Mouse (Mus musculus) limb, embryonic 12.5 days (tissue): ENCODE results near the gene Gja8. TPM values are rescaled to one million over a fixed set of nuclear protein-coding genes. Genes with fewer than 3 reads are reported as not detected.

ENCODE experiments used
- ATAC-seq: fragments of 200-750 bp; cut with Nextera tagmentation; 2 replicates; pipeline ENCODE4 v1.8.0; 2017; ENCODE audit warnings: low read depth, moderate TSS enrichment; ENCODE audit not compliant: insufficient number of reproducible peaks, insufficient read depth, low FRiP score, low TSS enrichment
- H3K27ac ChIP-seq: fragments of 300-500 bp; sonication (generic); 2 replicates; pipeline ENCODE4 v1.5.1; 2016; ENCODE audit warnings: mild to moderate bottlenecking, moderate library complexity
- H3K27me3 ChIP-seq: fragments of 300-500 bp; sonication (generic); 2 replicates; pipeline ENCODE4 v1.6.1; 2016; ENCODE audit warnings: mild to moderate bottlenecking, moderate library complexity
- H3K36me3 ChIP-seq: fragments of 300-500 bp; sonication (generic); 2 replicates; pipeline ENCODE4 v1.6.1; 2016; ENCODE audit warnings: mild to moderate bottlenecking, moderate library complexity
- H3K4me1 ChIP-seq: fragments of 300-500 bp; sonication (generic); replicated peaks from 2 replicates; pipeline ENCODE4 v1.6.1; 2016
- H3K4me2 ChIP-seq: fragments of 300-500 bp; sonication (generic); 2 replicates; pipeline ENCODE4 v1.6.1; 2016; ENCODE audit warnings: mild to moderate bottlenecking, moderate library complexity
- H3K4me3 ChIP-seq: fragments of 300-500 bp; sonication (generic); replicated peaks from 2 replicates; pipeline ENCODE4 v1.5.1; 2016; ENCODE audit warnings: mild to moderate bottlenecking
- H3K9ac ChIP-seq: fragments of 300-500 bp; sonication (generic); replicated peaks from 2 replicates; pipeline ENCODE4 v1.6.1; 2016; ENCODE audit warnings: mild to moderate bottlenecking, moderate library complexity
- H3K9me3 ChIP-seq: fragments of 300-500 bp; sonication (generic); 2 replicates; pipeline ENCODE4 v1.6.1; 2016; ENCODE audit warnings: mild to moderate bottlenecking, moderate library complexity
- WGBS: fragments of 180-500 bp; shearing (Covaris S2); methylation state at CpG from one replicate; pipeline ENCODE4 v1.1.7; 2016; 5-methylcytosine and 5-hydroxymethylcytosine counted together
- polyA plus RNA-seq: library from polyadenylated mRNA; unstranded; fragments of >200 nt; fragmentation: Nextera tagmentation; extraction: Ambion mirVana; gene quantifications from 2 replicates; pipeline ENCODE4 v1.2.1, GENCODE M21; 2016

The Gja8 gene
- polyA plus RNA-seq, 1 experiment from 2014 or later = not detected

DNA sequence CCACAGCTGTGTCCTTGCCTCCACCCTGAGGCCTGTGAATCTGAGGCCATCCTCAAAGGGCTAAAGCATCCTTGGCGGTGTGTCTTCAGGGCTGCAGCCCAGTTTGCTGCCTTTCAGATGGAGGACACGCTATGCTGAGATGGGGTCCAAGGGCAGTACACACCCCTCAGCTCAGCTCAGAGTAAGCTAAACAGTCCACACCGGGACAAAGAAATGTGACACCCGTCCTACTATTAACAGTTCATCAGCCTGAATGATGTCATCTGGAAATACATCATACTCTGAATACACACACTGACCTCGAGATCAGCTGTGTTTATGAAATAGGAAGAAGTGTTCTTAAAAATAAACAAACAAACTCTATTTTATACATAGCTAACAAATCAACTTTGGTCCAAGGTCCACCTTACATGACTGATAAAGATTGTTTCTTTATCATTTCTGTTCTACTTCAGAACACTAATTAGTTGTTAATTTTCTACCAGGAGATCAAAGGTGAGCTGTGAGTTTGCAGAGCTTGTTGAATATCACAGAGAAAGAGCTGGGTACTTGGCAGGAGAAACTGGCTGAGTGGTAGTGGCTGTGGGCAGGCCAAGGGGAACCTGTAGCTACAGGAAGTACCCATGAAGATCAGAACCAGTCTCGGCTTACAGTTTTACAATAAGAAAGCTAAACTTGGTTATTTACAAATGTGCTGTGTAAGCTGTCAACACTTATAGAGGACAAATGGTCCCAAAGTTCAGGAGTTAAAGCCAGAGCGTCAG is 50.8 kb downstream of the Gja8 start:
- no peaks in the 10 kb centered on the region for H3K9me3 ChIP-seq
- H3K9ac ChIP-seq = no peak overlapping the region
- no peak overlapping the region for H3K4me3 ChIP-seq
- WGBS = 79% methylated on average over 7 of the region's 7 CpGs
- no peaks in the 10 kb centered on the region for H3K4me1 ChIP-seq
- H3K36me3 ChIP-seq = peaks cover 72% of the 10 kb centered on the region
- no peak overlapping the region for H3K27ac ChIP-seq
- no peak for ATAC-seq
- no peaks in the 10 kb centered on the region for H3K27me3 ChIP-seq
- H3K4me2 ChIP-seq = no peak overlapping the region

DNA sequence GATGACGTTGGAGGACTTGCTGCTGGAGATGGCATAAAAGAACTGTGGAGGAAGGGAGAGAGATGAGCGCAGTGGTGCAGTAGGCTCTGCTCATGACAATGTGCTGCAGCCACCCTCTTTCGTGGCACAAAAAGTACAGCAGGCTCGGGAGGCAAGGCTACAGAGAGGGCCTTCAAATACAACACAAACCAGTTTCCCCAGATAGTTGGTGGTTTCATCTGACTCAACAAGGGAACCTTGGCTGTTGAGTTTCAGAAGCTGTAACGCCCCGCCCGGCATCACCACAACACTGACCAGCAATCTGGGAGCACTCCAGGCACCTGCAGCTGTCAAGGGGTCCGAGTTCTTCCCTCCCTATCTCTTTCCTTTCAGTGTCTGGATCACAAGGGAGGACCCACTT is 53.3 kb downstream of the Gja8 start:
- Histone ChIP-seq H3K4me3 (no peak overlapping the region), H3K27ac (no peak overlapping the region), H3K9ac (no peak overlapping the region), H3K4me1 (no peaks in the 10 kb centered on the region), H3K9me3 (no peaks in the 10 kb centered on the region), H3K36me3 (peaks cover 79% of the 10 kb centered on the region), H3K27me3 (no peaks in the 10 kb centered on the region), H3K4me2 (no peak overlapping the region)
- WGBS = 93% methylated on average over 8 of the region's 8 CpGs
- no peak for ATAC-seq

DNA sequence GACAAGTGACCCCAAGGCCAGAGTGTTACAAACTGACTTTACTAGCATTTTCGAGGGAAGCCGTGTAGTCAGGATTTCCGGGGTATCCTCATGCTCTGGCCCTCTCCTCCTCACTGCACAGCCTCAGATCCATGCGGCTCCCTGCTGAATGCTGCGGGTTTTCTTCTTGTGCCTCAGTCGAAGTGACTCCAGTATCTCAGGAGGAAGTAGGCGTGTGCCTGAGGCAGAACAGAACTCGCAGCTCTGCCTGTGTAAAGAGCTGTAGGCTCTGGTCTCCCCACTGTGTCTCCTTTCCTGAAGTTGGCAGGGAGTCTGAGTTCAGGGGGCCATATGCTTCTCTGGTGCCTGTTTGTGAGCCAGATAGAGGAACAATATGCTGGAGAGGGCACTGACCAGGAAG is 54.8 kb downstream of the Gja8 start:
- H3K9ac ChIP-seq = no peak overlapping the region
- ATAC-seq = no peak
- no peak overlapping the region for H3K4me2 ChIP-seq
- H3K9me3 ChIP-seq = no peaks in the 10 kb centered on the region
- WGBS = 87% methylated on average over 8 of the region's 8 CpGs
- H3K27ac ChIP-seq = no peak overlapping the region
- H3K36me3 ChIP-seq = peaks cover 79% of the 10 kb centered on the region
- no peaks in the 10 kb centered on the region for H3K27me3 ChIP-seq
- no peak overlapping the region for H3K4me3 ChIP-seq
- H3K4me1 ChIP-seq = no peaks in the 10 kb centered on the region

- Histone ChIP-seq H3K4me1 (no peaks in the 10 kb centered on the region), H3K9ac (no peak overlapping the region), H3K36me3 (peaks cover 73% of the 10 kb centered on the region), H3K4me3 (no peak overlapping the region), H3K4me2 (no peak overlapping the region), H3K9me3 (no peaks in the 10 kb centered on the region), H3K27ac (no peak overlapping the region), H3K27me3 (no peaks in the 10 kb centered on the region)
- ATAC-seq = no peak
- WGBS = 95% methylated on average over 2 of the region's 2 CpGs
These were observed 55.5 kb downstream of the Gja8 start for GRCm38 (mm10) chr3:96870270-96870669.

DNA sequence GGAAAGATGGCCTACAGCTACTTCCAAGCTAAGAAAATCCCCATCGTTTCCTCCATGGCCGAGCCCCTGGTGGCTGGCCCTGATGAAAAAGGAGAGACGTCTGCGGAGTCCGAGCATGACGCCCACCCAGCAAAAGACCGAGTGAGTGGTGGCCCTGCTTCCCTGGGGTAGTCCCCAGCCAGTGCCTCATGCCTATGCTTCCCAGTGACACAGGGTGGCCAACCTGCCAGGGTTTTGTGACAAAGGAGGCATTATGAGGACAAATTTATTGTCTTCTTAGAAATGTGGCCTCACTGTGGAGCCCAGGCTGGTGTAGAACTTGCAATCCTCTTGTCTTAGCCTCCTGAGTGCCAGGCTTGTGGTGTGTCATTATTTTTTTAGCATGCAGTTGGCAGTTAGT is 56.7 kb downstream of the Gja8 start:
- H3K27me3 ChIP-seq = no peaks in the 10 kb centered on the region
- H3K4me1 ChIP-seq = no peaks in the 10 kb centered on the region
- H3K9me3 ChIP-seq = no peaks in the 10 kb centered on the region
- WGBS = 91% methylated on average over 7 of the region's 7 CpGs
- H3K4me3 ChIP-seq = no peak overlapping the region
- no peak overlapping the region for H3K9ac ChIP-seq
- no peak for ATAC-seq
- peaks cover 63% of the 10 kb centered on the region for H3K36me3 ChIP-seq
- H3K27ac ChIP-seq = no peak overlapping the region
- H3K4me2 ChIP-seq = no peak overlapping the region

GRCm38 (mm10) chr3:96868566-96868965 is 57.3 kb downstream of the Gja8 start:
- Histone ChIP-seq H3K4me3 (no peak overlapping the region), H3K4me2 (no peak overlapping the region), H3K9ac (no peak overlapping the region), H3K27ac (no peak overlapping the region), H3K4me1 (no peaks in the 10 kb centered on the region), H3K27me3 (no peaks in the 10 kb centered on the region), H3K36me3 (peaks cover 58% of the 10 kb centered on the region), H3K9me3 (no peaks in the 10 kb centered on the region)
- ATAC-seq = no peak
- WGBS = 87% methylated on average over 8 of the region's 8 CpGs

DNA sequence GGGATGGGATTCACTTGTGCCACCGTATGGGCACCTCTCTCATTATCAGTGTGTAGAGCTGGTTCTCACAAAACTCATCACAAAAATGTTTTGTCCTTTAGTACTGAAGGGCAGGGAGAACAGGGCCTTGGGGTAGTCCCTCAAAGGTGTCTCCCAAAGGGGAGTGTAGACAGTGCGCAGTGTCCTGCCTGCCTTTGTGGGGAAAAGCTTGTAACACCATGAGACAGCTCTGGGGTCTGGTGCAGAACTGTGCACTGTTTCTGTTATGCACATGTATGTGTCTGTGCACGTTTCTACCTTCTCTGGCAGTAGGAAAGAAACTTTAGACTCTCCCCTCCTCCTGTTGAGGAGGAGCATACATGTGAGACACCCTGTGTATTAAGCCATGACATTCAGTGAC is 58.0 kb downstream of the Gja8 start:
- Histone ChIP-seq H3K36me3 (peaks cover 51% of the 10 kb centered on the region), H3K4me3 (no peak overlapping the region), H3K4me2 (no peak overlapping the region), H3K9ac (no peak overlapping the region), H3K9me3 (no peaks in the 10 kb centered on the region), H3K27ac (no peak overlapping the region), H3K4me1 (no peaks in the 10 kb centered on the region), H3K27me3 (no peaks in the 10 kb centered on the region)
- WGBS = 92% methylated on average over 3 of the region's 3 CpGs
- no peak for ATAC-seq

Other genes starting within 250 kb of the Gja8 start
- 70.2 and 70.8 TPM in 2 replicates for gene Pias3, start 229.6 kb downstream of the Gja8 start, polyA plus RNA-seq
- 13.5 and 13.7 TPM in 2 replicates for gene Nudt17, start 217.5 kb downstream of the Gja8 start, polyA plus RNA-seq
- gene Polr3c, start 198.4 kb downstream of the Gja8 start, polyA plus RNA-seq = 38.9 and 40.5 TPM in 2 replicates
- gene Rnf115, start 198.4 kb downstream of the Gja8 start, polyA plus RNA-seq = 64.4 and 66.0 TPM in 2 replicates
- not detected in 2 replicates for gene Pdzk1, start 96.7 kb downstream of the Gja8 start, polyA plus RNA-seq
- gene Cd160, start 96.7 kb downstream of the Gja8 start, polyA plus RNA-seq = 0.08 and 0.14 TPM in 2 replicates
- gene Gja5, start 21.3 kb downstream of the Gja8 start, polyA plus RNA-seq = 11.4 and 14.0 TPM in 2 replicates
- 35.1 and 37.7 TPM in 2 replicates for gene Gpr89, start 20.7 kb downstream of the Gja8 start, polyA plus RNA-seq
- 36.0 and 37.6 TPM in 2 replicates for gene Acp6, start 232.8 kb upstream of the Gja8 start, polyA plus RNA-seq